Mouse (Mus musculus) spleen, adult 2 months (tissue): Measurements from ENCODE around the gene Heatr5b. TPM values are rescaled to one million over a fixed set of nuclear protein-coding genes. Genes with fewer than 3 reads are reported as not detected.
"Not testable (repeated sequence)": the region's sequence is repeated elsewhere in the genome, so short reads cannot be mapped to it uniquely, and the experiment has no call there.

ENCODE experiments used
- DNase-seq, 2 experiments: peaks; one replicate each; pipeline versions ENCODE4 v3.0.0 to v3.0.0-alpha.2; 2012 to 2021; ENCODE audit warnings: low spot score in 2 of 2, low read depth in 1 of 2
- H3K27ac ChIP-seq: fragments of 200-500 bp; 2 replicates; pipeline ENCODE4 v1.5.1; 2012; ENCODE audit warnings: low read length, inconsistent platforms; ENCODE audit not compliant: insufficient read depth
- H3K27me3 ChIP-seq: fragments of 200-500 bp; 2 replicates; pipeline ENCODE4 v1.6.1; 2012; ENCODE audit warnings: mild to moderate bottlenecking, moderate library complexity, low read length, inconsistent platforms; ENCODE audit not compliant: control insufficient read depth, insufficient read depth
- H3K36me3 ChIP-seq: fragments of 200-500 bp; 2 replicates; pipeline ENCODE4 v1.6.1; 2012; ENCODE audit warnings: mild to moderate bottlenecking, low read length, inconsistent platforms; ENCODE audit not compliant: control insufficient read depth, insufficient read depth
- H3K4me1 ChIP-seq: fragments of 200-500 bp; 2 replicates; pipeline ENCODE4 v1.6.1; 2011; ENCODE audit warnings: inconsistent platforms; ENCODE audit not compliant: control insufficient read depth, insufficient read depth, insufficient read length
- H3K4me3 ChIP-seq: fragments of 200-500 bp; 2 replicates; pipeline ENCODE4 v1.5.1; 2011; ENCODE audit warnings: mild to moderate bottlenecking, inconsistent platforms; ENCODE audit not compliant: insufficient read depth, insufficient read length; ENCODE audit errors: extremely low read depth
- CTCF ChIP-seq: fragments of 200-500 bp; IDR thresholded peaks from 2 replicates; pipeline ENCODE4 v1.5.1; 2011; ENCODE audit warnings: mild to moderate bottlenecking, inconsistent platforms; ENCODE audit not compliant: insufficient read depth, insufficient read length, insufficient replicate concordance; ENCODE audit errors: extremely low read depth
- POLR2A ChIP-seq: fragments of 200-500 bp; IDR thresholded peaks from 2 replicates; pipeline ENCODE4 v1.6.1; 2011; ENCODE audit warnings: low read depth, low read length, inconsistent platforms
- WGBS: fragments of 180-500 bp; shearing (Covaris S2); methylation state at CpG from one replicate; pipeline ENCODE4 v1.1.7; 2018; 5-methylcytosine and 5-hydroxymethylcytosine counted together
- polyA plus RNA-seq: library from polyadenylated mRNA; depleted of rRNA; stranded (reverse); fragments of >200 nt; gene quantifications from 2 replicates; pipeline ENCODE4 v1.2.3, GENCODE M21; 2012

Heatr5b gene
- polyA plus RNA-seq, 1 experiment: 11.2 TPM

GRCm38 (mm10) chr17:78792122-78792521 is 43.0 kb downstream of the Heatr5b start:
- H3K4me1 ChIP-seq: no peaks in the 10 kb centered on the region
- TF ChIP-seq POLR2A (no peak), CTCF (no peak)
- no peak for DNase-seq

GRCm38 (mm10) chr17:78791690-78792070 is 43.5 kb downstream of the Heatr5b start:
- WGBS: 95% methylated on average over 3 of the region's 3 CpGs
- TF ChIP-seq POLR2A (no peak), CTCF (no peak)
- H3K27ac ChIP-seq: no peak overlapping the region
- DNase-seq: no peak
- H3K4me1 ChIP-seq: no peaks in the 10 kb centered on the region
- no peak overlapping the region for H3K4me3 ChIP-seq
- peaks cover 28% of the 10 kb centered on the region for H3K36me3 ChIP-seq
- H3K27me3 ChIP-seq: no peaks in the 10 kb centered on the region

More at GRCm38 (mm10) chr17:78792122-78792521, 43.0 kb downstream of the Heatr5b start:
- WGBS: 88% methylated on average over 3 of the region's 3 CpGs
- Histone ChIP-seq H3K27ac (no peak overlapping the region), H3K36me3 (peaks cover 31% of the 10 kb centered on the region), H3K4me3 (no peak overlapping the region), H3K27me3 (no peaks in the 10 kb centered on the region)

- Histone ChIP-seq H3K27me3 (no peaks in the 10 kb centered on the region), H3K4me3 (no peak overlapping the region), H3K4me1 (no peaks in the 10 kb centered on the region), H3K27ac (no peak overlapping the region), H3K36me3 (peaks cover 23% of the 10 kb centered on the region)
- 85% methylated on average over 7 of the region's 7 CpGs for WGBS
- no peak for DNase-seq
- TF ChIP-seq CTCF (no peak), POLR2A (no peak)
Observed at GRCm38 (mm10) chr17:78791068-78791689, 44.0 kb downstream of the Heatr5b start.

GRCm38 (mm10) chr17:78788273-78788672 is 46.9 kb downstream of the Heatr5b start:
- 72% methylated on average over 3 of the region's 3 CpGs for WGBS
- not testable (repeated sequence) for H3K36me3 ChIP-seq, H3K4me1 ChIP-seq, DNase-seq, H3K4me3 ChIP-seq, H3K27ac ChIP-seq, H3K27me3 ChIP-seq

- Histone ChIP-seq H3K36me3 (peaks cover 9% of the 10 kb centered on the region), H3K27ac (no peak overlapping the region), H3K27me3 (no peaks in the 10 kb centered on the region), H3K4me1 (no peaks in the 10 kb centered on the region), H3K4me3 (no peak overlapping the region)
- no peak for TF ChIP-seq CTCF
- TF ChIP-seq POLR2A: no peak
- no peak for DNase-seq
- 92% methylated on average over 1 of the region's 1 CpGs for whole genome bisulfite sequencing
Observed at GRCm38 (mm10) chr17:78778765-78779164, 56.4 kb downstream of the Heatr5b start.

GRCm38 (mm10) chr17:78772317-78772716 is 62.8 kb downstream of the Heatr5b start:
- TF ChIP-seq CTCF: no peak
- no peak for TF ChIP-seq POLR2A
- DNase-seq: no peak
- Histone ChIP-seq H3K36me3 (peaks cover 33% of the 10 kb centered on the region), H3K27ac (no peak overlapping the region), H3K27me3 (no peaks in the 10 kb centered on the region), H3K4me1 (no peaks in the 10 kb centered on the region), H3K4me3 (no peak overlapping the region)
- 88% methylated on average over 2 of the region's 2 CpGs for WGBS

GRCm38 (mm10) chr17:78770932-78771331 is 64.2 kb downstream of the Heatr5b start:
- Histone ChIP-seq H3K4me1 (no peaks in the 10 kb centered on the region), H3K27ac (no peak overlapping the region), H3K36me3 (peaks cover 34% of the 10 kb centered on the region), H3K4me3 (no peak overlapping the region), H3K27me3 (no peaks in the 10 kb centered on the region)
- TF ChIP-seq POLR2A (no peak), CTCF (no peak)
- WGBS: 90% methylated on average over 7 of the region's 7 CpGs
- no peak for DNase-seq
